Mouse (Mus musculus): Measurements from ENCODE around the gene Tlr5. TPM values are rescaled to one million over a fixed set of nuclear protein-coding genes. Genes with fewer than 3 reads are reported as not detected.
A peak's percentile ranks its signal among the peaks of the same experiment; 100 is the strongest.

The Tlr5 gene
- polyA plus RNA-seq, 1 experiment from 2014 or later: 1.2 TPM

- Histone ChIP-seq H3K4me2 (no peak overlapping the region), H3K4me1 (peaks cover 13% of the 10 kb centered on the region), H3K36me3 (no peaks in the 10 kb centered on the region), H3K27ac (no peak overlapping the region), H3K9ac (no peak overlapping the region), H3K9me3 (no peaks in the 10 kb centered on the region), H3K4me3 (no peak overlapping the region), H3K27me3 (peaks cover 3% of the 10 kb centered on the region; the same call in 1 of the 2 replicates)
- ATAC-seq (ENCODE audit: insufficient number of reproducible peaks, insufficient read depth, low FRiP score, low TSS enrichment, low read depth): peak; percentile 43; the same call in 1 of the 2 replicates
- WGBS: 9% methylated on average over 7 of the region's 7 CpGs
These were observed 36.6 kb downstream of the Tlr5 start for GRCm38 (mm10) chr1:182991002-182991778.

Other genes starting within 250 kb of the Tlr5 start
- not detected in 2 replicates for gene Ccdc185, start 205.6 kb upstream of the Tlr5 start, polyA plus RNA-seq (2015; fragmentation: Nextera tagmentation; extraction: Ambion mirVana)
- gene Susd4, start 190.9 kb upstream of the Tlr5 start, polyA plus RNA-seq (2015; fragmentation: Nextera tagmentation; extraction: Ambion mirVana): 19.4 and 21.3 TPM in 2 replicates